Mouse (Mus musculus): ENCODE data around the gene Dusp15.

- TF ChIP-seq POLR2A (IDR thresholded peaks at IDR 0.05; ENCODE audit: insufficient read depth, low read depth, low read length): no peak
- TF ChIP-seq CTCF (IDR thresholded peaks at IDR 0.05; ENCODE audit: insufficient read depth, low read depth, low read length): no peak
Observed at GRCm38 (mm10) chr2:152948438-152949020, 3.0 kb downstream of the Dusp15 start.
